Mouse (Mus musculus) gonadal fat pad, adult 2 months (tissue): Measurements from ENCODE around the gene Lpcat2b. TPM values are rescaled to one million over a fixed set of nuclear protein-coding genes. Genes with fewer than 3 reads are reported as not detected.
"Not testable (repeated sequence)": the region's sequence is repeated elsewhere in the genome, so short reads cannot be mapped to it uniquely, and the experiment has no call there.

Experiments used
- DNase-seq: peaks from one replicate; pipeline ENCODE4 v3.0.0-alpha.2; 2012; ENCODE audit warnings: low read depth
- polyA plus RNA-seq: library from polyadenylated mRNA; depleted of rRNA; stranded (reverse); fragments of >200 nt; gene quantifications from 2 replicates; pipeline ENCODE4 v1.2.3, GENCODE M21; 2012; rRNA removed

Gene Lpcat2b
- polyA plus RNA-seq = 0.15 and 0.41 TPM in 2 replicates

DNA sequence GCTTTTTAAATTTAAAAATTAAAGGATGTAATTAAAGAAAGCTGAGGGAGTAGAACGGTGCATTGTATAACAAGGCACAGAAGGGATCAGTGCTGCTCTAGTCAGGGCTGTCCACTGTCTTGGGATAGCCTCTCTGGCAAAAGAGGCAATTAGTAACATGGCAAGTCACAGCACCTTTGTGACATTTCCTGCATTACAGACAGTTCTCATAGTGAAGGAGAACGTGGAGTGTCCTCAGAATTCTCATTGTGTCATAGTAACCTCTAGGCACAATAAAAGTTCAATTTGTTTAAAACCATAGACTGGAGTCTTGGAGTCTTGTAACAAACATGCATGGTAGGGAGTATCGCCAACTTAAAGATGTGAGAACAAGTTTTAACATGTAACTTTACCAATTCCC lies at the start of gene Lpcat2b:
Gene Lpcat2b, plus strand, starts transcription at position 301 of the 400 bp plus-strand sequence.
- DNase-seq = no peak

DNA sequence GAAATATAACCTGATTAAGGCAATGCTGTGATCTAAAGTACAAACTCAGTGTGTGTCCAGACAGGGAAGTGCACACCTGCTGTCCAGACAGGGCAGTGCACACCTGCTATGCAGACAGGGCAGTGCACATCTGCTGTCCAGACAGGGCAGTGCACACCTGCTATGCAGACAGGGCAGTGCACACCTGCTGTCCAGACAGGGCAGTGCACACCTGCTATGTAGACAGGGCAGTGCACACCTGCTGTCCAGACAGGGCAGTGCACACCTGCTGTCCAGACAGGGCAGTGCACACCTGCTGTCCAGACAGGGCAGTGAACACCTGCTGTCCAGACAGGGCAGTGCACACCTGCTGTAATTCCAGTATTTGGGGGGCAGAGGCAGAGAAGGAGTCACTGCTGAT lies 44.9 kb upstream of the Lpcat2b start:
- not testable (repeated sequence) for DNase-seq

- no peak for DNase-seq
Measured at GRCm38 (mm10) chr5:107387788-107388187, 43.6 kb upstream of the Lpcat2b start.

GRCm38 (mm10) chr5:107389373-107389772 lies 42.0 kb upstream of the Lpcat2b start:
- no peak for DNase-seq

- DNase-seq = no peak
Measured at GRCm38 (mm10) chr5:107394437-107394836, 36.9 kb upstream of the Lpcat2b start.

- no peak for DNase-seq
Measured at GRCm38 (mm10) chr5:107402436-107402835, 28.9 kb upstream of the Lpcat2b start, which contains the start of gene Ephx4. Ephx4 (plus strand) TSS chr5:107402736.

DNA sequence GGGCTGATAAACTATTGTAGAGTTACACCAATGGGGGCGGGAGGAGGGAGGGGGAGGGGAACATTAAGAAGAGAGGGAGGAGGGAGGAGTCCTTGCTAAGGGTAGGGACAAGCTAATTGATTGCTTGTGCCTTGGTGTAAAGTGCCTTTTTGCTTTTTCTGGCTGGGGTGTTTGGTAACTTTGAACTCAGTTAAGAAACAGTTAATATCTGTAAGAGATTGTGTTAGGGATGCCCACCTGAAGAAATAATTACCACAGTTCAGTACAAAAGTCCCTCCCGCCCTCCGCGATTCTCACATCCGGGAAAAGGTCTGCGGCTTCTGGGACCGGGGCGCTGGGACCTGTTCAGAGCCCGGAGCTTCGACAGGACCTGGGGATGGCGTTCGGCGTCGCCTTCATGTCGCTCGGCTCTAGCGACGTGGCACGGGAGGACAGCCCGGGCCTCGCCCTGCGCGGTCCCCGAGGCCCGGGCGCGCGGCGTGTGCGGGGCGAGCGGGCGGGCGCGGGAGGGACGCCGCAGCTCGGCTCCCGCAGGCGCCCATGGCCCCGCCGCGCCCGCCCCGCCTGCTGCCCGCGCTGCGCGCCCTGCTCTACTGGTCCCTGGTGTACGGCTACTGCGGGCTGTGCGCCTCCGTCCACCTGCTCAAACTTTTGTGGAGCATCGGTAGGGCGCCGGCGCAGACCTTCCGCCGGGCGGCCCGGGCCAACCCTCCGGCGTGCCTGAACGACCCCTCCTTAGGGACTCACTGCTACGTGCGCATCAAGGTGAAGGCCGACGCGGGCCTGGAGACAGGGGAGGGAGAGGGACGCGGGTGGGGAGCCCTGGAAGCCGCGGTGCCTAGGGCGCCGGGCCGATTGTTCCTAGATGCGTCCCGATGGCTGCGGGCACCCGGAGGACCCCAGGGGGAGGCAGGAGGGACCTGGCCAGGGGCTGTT lies 28.1 kb upstream of the Lpcat2b start:
- DNase-seq = no peak

GRCm38 (mm10) chr5:107403947-107404684 lies 27.2 kb upstream of the Lpcat2b start:
- no peak for DNase-seq

- no peak for DNase-seq
Measured at GRCm38 (mm10) chr5:107405361-107405760, 26.0 kb upstream of the Lpcat2b start.

DNA sequence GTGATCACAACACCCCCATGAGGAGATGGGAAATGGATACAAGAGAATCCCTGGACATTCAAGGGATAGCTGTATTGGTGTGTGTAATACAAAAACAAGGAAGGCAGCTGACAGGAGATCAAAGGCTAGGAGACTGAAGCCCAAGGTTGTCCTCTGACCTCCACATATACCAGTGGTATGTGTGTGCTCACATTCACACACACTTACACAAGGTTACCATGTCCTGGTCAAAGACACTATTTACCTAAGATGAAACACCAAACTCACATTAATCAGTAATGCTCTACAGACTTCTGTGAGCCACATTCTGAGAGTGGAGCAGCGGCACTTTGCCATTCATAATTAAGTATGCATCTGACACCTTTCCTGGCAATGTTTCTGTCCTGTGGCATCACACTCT lies 21.0 kb upstream of the Lpcat2b start:
- DNase-seq = no peak

- DNase-seq = no peak
Measured at GRCm38 (mm10) chr5:107411326-107411725, 20.0 kb upstream of the Lpcat2b start.

DNA sequence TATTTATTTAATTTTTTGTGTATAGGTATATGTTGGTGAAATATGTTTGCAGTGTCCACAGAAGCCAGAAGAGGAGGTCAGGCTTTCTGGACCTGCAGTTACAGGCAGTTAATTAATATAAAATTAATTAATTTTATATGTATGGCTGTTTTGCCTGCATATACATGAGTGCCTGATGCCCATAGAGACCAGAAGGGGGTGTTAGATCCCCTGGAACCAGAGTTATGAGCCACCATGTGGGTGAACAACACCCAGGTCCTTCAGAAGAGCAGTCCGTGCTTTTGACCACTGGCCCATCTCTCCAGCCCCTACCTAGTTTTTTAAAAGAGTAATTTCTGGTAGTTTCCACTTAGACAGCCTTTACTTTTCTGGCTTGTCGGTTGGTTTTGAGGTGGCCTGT lies 19.1 kb upstream of the Lpcat2b start:
- no peak for DNase-seq

DNA sequence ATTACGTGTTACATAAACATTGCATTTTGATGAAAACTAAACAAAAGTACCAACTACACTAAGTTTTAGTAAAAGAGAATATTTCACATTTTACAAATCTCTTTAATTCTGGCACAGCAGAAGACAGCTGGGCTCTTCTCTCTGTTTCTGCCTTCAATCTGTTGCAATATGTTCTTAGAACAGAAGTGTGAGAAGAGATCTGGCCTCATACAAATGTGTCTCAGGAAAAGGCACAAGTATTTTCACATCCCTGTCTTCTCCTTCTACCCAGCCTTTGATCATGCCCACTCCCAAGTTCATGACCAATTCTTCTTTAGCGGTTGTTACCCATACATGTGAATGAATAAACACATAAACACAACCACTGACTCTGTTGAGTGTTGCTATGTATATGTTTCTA lies 16.3 kb upstream of the Lpcat2b start:
- DNase-seq = no peak

DNA sequence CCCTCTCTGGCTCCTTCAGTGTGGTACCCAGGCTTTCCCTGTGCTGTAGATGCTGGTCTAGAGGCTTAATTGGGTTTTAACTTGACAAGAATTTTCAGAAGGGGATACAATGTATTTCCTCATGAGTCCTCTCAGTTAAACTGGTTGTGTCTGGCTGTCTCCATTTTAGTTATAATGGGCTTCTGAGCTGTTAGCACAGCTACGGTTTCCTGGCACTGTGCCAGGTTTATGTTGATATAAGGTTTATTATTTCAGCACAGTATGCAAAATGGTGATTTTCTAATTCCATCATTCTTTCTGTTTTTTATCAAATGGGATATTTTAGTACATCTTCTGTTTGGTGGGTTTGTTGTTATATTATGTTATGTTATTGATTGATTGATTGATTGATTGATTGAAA lies 9.7 kb upstream of the Lpcat2b start:
- DNase-seq = no peak

DNA sequence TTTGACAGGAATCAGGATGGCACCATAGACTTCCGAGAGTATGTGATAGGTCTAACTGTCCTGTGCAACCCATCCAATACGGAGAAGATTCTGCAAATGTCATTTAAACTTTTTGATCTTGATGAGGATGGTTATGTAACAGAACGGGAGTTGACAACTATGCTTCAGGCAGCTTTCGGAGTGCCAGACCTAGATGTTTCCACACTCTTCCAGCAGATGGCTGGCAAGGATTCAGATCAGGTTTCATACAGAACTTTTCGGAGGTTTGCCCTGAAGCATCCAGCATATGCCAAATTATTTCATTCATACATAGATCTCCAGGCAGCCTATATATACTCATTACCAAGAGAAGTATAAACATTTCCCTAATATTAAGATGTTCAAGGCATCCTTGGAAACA lies 2.7 kb downstream of the Lpcat2b start:
- DNase-seq = no peak

DNA sequence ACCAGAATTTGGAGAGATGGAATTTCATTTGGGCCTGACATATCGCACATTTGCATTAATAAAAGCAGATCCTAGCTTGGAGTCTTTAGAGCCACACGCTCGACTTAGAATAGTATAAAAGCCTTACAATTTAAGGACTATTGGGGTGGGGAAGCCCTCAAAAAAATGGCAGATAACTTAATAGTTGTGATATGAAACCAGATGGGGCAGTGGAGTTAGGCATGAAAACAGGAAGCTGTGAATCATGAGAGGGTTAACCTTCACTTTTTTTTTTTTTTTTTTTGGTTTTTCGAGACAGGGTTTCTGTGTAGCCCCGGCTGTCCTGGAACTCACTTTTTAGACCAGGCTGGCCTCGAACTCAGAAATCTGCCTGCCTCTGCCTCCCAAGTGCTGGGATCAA lies 4.8 kb downstream of the Lpcat2b start:
- DNase-seq = no peak

DNA sequence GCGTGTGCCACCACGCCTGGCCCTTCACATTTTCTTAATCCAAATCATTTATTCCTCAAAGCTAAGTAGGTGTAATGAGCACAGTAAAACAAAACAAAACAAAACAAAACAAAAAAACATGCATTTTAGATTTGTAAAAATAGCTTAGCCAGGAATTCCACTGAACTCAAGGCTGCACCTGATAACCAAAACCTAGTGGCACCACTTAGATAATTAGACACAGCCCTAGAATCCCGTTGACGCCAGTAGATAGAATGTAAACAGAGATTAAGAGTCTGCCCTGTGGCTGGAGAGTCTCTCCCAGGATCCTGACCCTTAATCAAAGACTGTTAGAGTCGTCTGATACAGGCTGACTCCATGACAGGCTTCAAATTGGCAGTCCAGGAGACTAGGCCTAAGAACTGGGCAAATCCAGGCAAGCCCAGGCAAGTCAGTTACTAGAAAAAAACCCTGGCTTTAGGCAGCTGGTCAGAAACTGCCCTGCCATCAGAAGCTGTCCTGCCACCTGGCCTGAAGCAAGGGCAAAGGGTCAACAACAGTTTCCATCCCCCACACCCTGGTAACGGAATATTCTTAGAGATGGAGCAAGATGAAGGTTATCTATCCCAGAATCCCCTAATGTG lies 5.3 kb downstream of the Lpcat2b start:
- no peak for DNase-seq

GRCm38 (mm10) chr5:107437464-107438281 lies 6.3 kb downstream of the Lpcat2b start, which contains the start of gene Btbd8:
Btbd8 (plus strand) TSS chr5:107437997.
- DNase-seq = no peak

GRCm38 (mm10) chr5:107438353-107438752 lies 7.0 kb downstream of the Lpcat2b start:
- DNase-seq = no peak

DNA sequence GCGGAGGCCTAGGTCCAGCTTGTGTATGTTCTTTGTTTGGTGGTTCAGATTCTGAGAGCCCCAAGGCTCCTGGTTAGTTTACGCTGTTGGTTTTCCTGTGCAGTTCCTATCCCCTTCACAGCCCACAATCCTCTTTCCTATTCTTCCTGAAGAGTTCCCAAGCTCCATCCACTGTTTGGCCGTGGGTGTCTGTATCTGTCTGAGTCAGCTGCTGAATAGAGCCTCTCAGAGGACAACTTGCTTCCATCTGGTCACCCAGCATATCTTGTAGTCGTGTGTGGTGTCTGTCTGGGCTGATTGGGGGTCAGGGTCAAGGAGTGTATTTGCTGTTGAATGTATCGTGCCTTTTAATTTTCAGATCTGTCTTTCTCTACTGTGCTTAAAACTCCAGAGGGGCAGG lies 10.5 kb downstream of the Lpcat2b start:
- DNase-seq = no peak

DNA sequence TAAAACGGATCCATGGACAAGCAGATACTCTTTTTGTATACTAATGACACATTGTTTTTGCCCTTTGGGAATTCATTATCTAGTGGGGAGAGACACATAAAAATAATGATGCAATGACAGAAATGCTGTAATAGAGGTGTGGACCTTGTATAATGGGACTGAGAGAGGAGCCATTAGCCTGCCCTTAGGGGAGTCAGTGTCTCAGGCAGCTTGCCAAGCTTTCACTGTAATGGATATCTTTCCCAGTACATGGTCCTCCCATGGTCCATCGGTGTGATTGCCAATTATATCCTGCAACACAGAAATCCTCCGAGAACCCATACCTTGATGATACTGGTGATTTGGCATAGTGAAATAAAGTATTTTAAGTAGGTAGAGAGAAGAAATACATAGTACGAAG lies 12.9 kb downstream of the Lpcat2b start:
- DNase-seq = no peak
